Mouse (Mus musculus) subcutaneous adipose tissue, adult 2 months (tissue): ENCODE measurements around the gene Gm11060. TPM values are rescaled to one million over a fixed set of nuclear protein-coding genes. Genes with fewer than 3 reads are reported as not detected.

Experiments used
- polyA plus RNA-seq: library from polyadenylated mRNA; depleted of rRNA; stranded (reverse); fragments of >200 nt; gene quantifications from 2 replicates; pipeline ENCODE4 v1.2.3, GENCODE M21; 2012; ENCODE audit warnings: low replicate concordance; rRNA removed

The Gm11060 gene
- not detected in 2 replicates for polyA plus RNA-seq

DNA sequence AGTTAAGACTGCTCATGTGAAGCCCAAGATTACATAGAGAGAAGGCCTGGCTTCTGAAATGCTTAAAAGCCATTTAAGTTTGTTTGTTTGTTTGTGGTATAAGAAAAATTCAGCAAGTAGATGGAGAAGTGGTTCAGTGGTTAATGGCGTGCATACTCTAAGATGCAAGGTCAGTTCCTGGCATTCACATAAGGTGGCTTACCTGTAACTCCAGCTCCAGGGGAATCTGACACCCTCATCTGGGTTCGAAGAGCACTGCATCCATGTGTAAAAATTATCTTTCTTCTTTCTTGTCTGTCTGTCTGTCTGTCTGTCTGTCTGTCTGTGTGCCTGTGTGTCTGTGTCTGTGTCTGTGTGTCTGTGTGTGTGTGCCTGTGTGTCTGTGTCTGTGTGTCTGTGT, at the start of gene Gm11060:
Gene Gm11060, plus strand, starts transcription at position 301 of the 400 bp plus-strand sequence.

DNA sequence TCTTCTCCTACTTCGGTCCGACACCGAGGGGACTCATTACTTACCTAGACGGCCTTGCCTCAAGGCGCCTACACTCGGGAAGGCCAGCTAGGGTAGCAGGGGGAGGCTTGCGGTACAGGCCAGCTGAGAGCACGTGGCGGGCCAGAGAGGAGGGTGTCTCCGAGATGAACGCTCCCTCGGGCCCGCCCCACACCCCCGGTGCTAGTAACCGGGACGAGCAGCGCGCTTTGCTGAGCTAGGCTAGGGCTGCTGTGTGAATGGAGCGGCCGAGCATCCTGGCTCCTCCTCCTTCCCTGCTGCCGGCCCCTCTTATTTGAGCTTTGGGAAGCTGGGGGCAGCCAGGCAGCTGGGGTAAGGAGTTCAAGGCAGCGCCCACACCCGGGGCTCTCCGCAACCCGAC, 34.5 kb downstream of the Gm11060 start, which contains the start of gene Wt1:
Gene Wt1, plus strand, starts transcription at position 251 of the 400 bp plus-strand sequence.

Other genes starting within 250 kb of the Gm11060 start
- gene Prrg4, start 242.1 kb upstream of the Gm11060 start, polyA plus RNA-seq, result 1.8 TPM in 1 of 2 replicates, not detected in the other
- gene Ccdc73, start 224.2 kb upstream of the Gm11060 start, polyA plus RNA-seq, result 3.4 and 6.2 TPM in 2 replicates
- 32.6 and 54.6 TPM in 2 replicates for gene Eif3m, start 74.9 kb upstream of the Gm11060 start, polyA plus RNA-seq
- gene Wt1, start 34.5 kb downstream of the Gm11060 start, polyA plus RNA-seq, result 15.1 and 173 TPM in 2 replicates
- 0.46 and 1.9 TPM in 2 replicates for gene Them7, start 132.3 kb downstream of the Gm11060 start, polyA plus RNA-seq